Mouse (Mus musculus) kidney, postnatal 25 days (tissue): Measurements from ENCODE around the gene Otos.

ENCODE experiments used
- DNase-seq, 2 experiments: peaks; one replicate each; pipeline ENCODE4 v3.0.0; 2021; ENCODE audit warnings: mixed read lengths in 2 of 2

Otos gene

DNA sequence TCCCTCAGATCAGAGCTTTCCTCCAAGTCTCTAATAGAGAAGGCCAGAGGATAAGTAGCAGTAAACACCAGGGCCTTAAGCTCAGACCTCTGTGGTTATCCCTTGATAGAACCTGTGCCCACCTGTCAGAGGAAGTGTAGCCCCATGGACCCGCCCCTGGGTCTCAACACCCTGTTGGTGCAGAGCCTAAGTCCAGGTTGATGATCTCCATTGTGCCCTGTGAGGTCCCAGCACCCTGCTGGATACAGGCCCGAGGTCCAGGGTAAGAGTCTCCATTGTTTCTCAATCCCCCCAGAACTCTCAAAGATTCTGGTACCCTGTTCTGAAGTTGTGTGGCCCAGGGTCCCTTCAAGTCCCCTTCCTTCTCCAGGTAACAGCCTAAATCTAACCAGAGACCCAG lies 2.5 kb downstream of the Otos start:
- DNase-seq = no peak

- DNase-seq = no peak
These were observed 3.7 kb downstream of the Otos start for GRCm38 (mm10) chr1:92644916-92645315.

- no peak for DNase-seq
These were observed 5.0 kb downstream of the Otos start for GRCm38 (mm10) chr1:92643691-92644090.

DNA sequence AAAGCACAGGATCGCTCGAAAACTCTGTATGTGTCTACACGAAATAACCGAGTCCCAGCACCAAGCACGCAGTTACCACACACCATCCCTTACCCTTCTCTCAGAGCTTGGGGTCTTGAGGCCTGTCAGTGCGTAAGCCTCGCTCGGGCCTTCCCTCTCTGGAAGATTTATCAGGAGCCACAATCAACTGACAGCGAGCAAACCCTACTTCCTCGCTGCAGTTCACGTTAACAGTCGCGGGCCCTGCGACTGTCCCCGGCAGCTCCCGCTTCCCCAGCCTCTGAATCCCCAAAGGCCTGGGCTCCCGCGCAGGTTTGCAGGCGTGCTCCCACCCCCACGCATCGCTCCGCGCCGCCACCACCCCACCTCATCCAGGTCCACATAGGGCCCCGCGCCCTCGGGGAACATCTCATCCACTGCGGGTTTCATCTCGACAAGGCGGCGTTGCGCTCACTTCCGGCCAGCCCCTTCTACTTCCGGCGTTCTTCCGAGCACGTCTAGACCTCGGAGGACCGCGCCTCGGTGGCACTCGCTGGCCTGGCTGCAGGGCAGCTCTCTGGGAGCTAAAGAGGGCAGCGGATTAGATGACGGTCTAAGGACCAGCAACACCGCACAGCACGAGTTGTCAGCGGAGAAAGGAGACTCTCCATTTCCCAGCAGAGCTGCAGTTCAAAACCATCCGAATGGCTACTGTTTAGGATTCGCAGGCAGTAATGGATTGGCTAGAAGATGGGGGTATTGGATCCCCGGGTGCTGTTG lies 6.9 kb downstream of the Otos start, which contains the start of gene Cops9:
Gene Cops9 (minus strand): TSS at position 472 of the 759 bp plus-strand sequence.
- DNase-seq = peak; percentile 92 to 94

DNA sequence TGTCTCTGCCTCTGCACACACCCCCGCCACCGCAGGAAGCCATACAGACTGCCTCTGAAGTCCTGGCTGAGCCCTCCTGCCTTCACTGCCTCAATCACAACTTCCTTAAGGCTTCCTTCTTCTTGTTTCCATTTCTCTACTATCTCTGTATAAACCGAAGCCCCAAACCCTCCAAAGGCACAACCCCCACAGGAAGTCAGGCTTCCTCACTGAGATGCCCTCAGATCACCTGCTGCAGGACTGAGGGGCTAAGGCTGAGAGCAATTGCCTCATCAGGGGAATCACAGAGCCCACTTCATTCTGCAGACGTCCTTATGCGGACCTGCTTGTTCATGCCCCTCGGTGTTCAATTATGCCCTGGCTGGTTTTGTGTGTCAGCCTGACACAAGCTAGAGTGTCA lies 8.2 kb downstream of the Otos start:
- DNase-seq = no peak

- DNase-seq = no peak
These were observed 9.9 kb downstream of the Otos start for GRCm38 (mm10) chr1:92638736-92639135.

GRCm38 (mm10) chr1:92638181-92638580 lies 10.5 kb downstream of the Otos start:
- no peak for DNase-seq

- DNase-seq = no peak
These were observed 11.0 kb downstream of the Otos start for GRCm38 (mm10) chr1:92637501-92638172.

DNA sequence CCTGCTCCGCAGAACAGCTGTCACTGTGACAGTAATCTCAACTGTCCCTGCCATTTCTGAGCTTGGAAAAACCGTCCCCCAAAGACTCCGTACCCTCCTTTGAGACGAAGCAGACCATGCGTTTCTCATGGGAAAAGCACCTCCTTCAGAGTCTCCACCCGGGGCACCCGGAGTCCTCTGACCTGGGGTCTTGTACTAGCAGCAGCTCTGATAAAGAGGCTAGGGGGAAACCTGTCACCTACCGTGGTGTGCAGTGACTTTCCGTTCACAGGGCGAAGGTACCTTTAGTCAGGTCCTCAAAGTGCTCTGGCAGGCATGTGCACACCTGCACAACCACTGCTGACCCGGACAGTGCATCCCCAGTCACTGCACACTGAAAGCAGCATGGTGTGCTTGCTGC lies 12.0 kb downstream of the Otos start:
- DNase-seq = no peak

DNA sequence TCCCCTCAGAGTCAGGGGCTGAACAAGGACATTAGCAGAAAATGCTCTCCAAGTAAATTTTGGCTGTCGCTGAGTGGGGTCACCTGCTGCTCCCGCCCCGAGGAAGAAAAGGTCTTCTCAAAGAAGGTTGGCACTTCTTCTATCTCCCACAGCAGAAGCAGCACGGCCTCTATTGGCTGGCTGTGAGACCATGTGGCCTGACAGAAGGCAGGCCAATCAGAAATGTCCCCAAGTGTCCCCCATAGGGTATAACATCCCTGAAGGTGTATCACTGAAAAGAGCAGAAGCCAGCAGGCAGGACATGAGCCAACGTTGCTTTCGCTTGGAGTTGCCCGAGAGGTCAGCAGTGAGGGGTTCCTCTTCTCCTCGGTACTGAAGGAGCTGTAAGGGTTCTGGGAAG lies 12.6 kb downstream of the Otos start:
- no peak for DNase-seq

DNA sequence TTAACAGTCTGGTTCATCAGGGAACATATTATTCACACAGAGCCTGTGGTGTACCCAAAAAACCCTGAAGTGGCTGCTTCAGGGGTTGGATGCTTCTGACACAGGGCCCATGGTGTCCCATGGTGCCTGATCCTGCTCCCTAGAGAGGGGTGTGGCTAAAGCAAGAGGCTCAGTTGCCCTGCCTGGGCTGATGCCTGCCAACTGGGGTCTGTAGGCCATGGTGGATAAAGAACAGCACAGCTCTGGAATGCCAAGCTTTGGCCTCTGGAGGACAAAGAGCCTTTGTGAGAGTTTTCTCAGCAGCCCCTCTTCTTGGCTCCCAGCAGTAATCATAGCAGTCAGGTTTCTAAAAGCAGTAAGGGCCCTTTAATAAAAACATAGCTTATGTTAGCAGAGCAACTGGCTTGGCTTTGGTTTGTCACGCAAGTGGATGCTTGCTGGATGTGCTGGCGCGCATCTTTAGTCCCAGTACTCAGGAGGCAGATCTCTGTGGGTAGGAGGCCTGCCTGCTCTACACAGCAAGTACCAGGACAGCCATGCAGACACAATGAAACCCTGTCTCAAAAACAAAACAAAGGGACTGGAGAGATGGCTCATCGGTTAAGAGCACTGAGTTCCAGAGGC lies 13.6 kb downstream of the Otos start:
- DNase-seq = no peak

GRCm38 (mm10) chr1:92634569-92634968 lies 14.1 kb downstream of the Otos start:
- no peak for DNase-seq

- DNase-seq = no peak
These were observed 14.9 kb downstream of the Otos start for GRCm38 (mm10) chr1:92633726-92634125.

- no peak for DNase-seq
These were observed 15.7 kb downstream of the Otos start for GRCm38 (mm10) chr1:92632948-92633347.

GRCm38 (mm10) chr1:92632196-92632595 lies 16.4 kb downstream of the Otos start:
- DNase-seq = no peak

DNA sequence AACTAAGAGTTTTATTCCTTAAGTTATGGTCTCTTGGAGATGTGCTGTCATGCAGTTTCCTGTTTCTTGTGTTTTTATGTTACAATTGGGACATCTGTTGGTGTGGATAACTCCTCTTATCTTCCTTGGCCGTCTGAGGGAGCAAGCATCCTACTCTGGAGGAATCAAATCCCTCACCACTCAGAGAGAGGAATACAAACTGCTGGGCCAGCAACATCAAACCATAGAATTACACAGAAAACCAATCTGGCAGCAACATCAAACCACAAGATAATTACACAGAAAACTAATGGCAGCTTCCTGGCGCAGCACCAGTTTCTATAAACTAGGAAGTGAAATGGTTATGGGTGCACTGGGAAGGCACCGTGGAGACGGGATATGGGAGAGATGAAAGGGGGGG lies 20.4 kb downstream of the Otos start:
- no peak for DNase-seq

- no peak for DNase-seq
These were observed 30.3 kb downstream of the Otos start for GRCm38 (mm10) chr1:92618360-92618759.

GRCm38 (mm10) chr1:92617488-92617887 lies 31.2 kb downstream of the Otos start, which contains the start of gene Olfr12:
Gene Olfr12 (plus strand): TSS chr1:92617788.
- no peak for DNase-seq

DNA sequence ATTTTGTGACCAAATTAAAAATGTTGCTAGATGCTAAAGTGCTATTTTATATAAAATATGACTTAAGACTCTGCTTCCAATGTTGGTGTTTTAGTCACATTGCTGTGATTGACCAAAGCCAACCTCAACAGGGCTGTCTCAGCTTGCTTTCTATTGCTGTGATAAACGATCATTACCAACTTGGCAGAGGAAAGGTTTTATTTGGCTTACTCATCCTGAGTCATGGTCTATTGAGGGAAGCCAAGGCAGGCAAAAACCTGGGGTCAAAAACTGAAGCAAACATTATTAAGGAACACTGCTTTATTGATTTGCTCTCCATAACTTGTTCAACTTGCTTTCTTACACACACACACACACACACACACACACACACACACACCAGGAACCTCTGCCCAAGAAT lies 32.6 kb downstream of the Otos start:
- DNase-seq = no peak

DNA sequence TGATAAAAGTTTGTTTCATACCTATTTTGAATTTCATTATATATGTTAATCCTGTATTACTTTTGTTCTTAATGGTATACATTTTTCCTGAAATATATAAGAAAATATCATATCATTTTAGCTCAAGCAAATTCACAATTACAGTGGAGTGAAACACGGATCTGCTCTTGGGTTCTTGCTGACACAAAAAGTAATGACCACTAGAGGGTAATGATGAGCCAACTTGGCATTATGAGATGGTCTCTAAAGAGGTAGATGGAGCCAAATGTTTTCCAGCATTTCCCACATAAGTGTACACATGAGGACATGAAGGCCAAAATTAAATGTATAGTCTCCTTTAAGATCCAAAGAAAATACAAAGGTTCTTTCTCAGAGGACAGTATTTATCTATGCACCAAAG lies 34.1 kb downstream of the Otos start:
- DNase-seq = no peak

- no peak for DNase-seq
These were observed 35.5 kb downstream of the Otos start for GRCm38 (mm10) chr1:92613175-92613574.

GRCm38 (mm10) chr1:92611008-92611407 lies 37.6 kb downstream of the Otos start:
- peak; percentile 43 to 72 for DNase-seq

DNA sequence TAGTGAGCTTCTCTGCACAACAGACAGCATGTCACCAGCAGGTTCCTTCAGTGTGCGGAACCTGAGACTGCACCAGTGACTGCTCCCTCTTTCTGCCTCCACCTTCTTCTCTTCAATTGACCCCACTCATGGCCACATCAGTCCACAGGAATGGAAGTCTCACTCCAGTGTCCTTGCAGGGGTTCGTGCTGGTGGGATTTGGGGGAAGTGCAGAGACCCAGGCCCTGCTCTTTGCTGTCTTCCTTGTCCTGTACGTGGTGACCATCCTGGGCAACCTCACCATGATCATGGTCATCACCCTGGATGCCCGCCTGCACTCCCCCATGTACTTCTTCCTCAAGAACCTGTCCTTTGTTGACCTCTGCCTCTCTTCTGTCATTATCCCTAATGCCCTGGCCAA lies 40.9 kb downstream of the Otos start:
- no peak for DNase-seq

DNA sequence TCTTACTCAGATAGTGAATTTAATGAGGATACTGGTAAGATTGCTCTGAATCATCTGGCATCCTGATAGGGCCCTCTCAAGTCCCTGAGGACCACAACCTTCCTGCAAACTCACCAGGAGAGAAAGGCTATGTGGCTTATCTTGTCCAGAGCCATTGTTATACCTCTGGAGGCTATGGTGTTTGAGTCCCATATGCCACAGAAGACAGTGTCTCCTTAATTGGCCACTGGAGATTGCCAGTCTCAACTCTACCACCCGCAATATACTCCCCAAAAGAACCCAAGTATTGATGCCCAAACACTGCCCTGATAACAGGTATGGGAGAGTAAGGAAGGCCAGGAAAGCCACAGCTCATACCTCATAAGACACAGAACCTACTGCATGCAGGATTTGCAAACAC lies 43.2 kb downstream of the Otos start, which contains the start of gene Olfr1410:
Gene Olfr1410 (plus strand): TSS at position 301 of the 400 bp plus-strand sequence.
- no peak for DNase-seq
